Mouse (Mus musculus) CD4-positive, CD25-positive, alpha-beta regulatory T cell, adult 4 months (primary cell): ENCODE data around the gene Lxn. TPM values are rescaled to one million over a fixed set of nuclear protein-coding genes. Genes with fewer than 3 reads are reported as not detected.
A peak's percentile ranks its signal among the peaks of the same experiment; 100 is the strongest.

Source experiments
- ATAC-seq: one replicate; pipeline ENCODE4 v1.8.0; 2017
- polyA plus RNA-seq, 2 experiments: library from polyadenylated mRNA; unstranded; fragments of 100-300 nt; shearing (Covaris generic); gene quantifications; one replicate each; pipeline ENCODE4 v1.2.1; 2017

The Lxn gene
- polyA plus RNA-seq, 2 experiments from 2014 or later: 63.5 to 64.4 TPM

- ATAC-seq: no peak
Measured at GRCm38 (mm10) chr3:67459881-67460280, 3.8 kb downstream of the Lxn start.

DNA sequence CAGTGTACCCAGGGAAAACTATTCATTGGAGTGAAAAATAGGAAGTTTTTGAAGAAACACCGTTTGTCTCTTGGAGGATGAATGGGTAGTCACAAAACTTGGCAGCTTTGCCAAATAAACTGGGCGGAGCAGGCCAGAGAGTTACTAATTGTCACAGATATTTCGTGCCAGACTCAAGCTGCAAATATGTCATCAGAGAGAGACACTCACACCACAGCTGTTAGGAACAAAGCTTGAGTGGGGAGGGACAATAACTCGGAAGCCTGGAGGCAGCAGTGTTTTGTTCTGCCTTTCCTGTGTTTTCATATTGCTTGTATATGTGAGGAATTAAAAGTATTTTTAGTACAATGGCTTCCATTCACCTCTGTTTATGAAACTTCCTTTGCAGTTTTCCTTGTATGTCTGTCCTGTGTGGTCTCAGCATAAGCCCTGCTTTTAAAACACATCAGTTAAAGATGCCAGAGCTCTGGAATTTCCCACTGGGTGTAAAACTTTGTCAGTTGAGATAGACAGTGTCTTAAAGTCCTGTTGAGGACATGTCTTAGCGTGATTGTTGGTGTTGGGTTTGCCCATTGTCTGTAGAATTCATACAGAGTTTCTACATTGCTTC is 13.0 kb downstream of the Lxn start:
- ATAC-seq: no peak

- ATAC-seq: no peak
Measured at GRCm38 (mm10) chr3:67449660-67450059, 14.1 kb downstream of the Lxn start.

DNA sequence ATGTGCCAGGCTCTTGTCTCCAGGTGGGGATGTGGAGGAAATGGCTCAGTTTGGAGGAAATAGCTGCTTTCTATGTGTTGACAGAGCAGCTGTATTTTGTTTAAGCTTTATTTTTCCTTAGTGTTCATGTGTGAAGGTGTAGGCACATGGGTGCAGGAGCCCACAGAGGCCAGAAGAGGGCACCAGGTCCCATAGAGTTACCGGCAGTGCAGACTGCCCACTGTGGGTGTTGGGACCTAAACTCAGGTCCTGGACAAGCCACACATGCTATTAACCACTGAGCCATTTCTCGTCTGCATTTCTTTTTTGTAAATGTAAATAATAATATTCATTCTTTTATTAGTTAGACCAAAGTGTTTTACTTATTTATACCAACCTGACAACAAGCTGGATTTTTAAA is 16.6 kb downstream of the Lxn start:
- ATAC-seq: no peak

GRCm38 (mm10) chr3:67434011-67434410 is 29.7 kb downstream of the Lxn start:
- ATAC-seq: no peak

DNA sequence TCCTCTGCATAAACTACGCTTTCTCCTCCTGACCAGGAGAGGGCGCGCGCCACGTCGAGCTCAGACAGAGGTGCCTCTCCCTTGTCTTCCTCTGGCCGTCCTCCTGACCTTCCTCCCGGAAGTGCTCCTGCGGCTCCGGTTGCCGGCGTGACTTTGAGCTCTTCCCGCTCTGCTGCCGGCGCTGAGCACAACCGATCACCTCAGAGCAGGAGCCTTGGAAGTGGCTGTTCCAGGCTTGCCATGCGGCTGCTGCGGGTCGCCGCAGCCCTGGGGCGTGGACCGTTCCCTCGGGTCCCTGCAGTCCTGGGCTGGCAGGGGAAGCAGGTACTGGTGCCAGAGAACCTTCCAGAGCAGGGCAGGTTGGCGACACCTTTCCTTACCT is 33.7 kb downstream of the Lxn start, which contains the start of gene Gfm1:
TSS of gene Gfm1 (plus strand) at position 98 of the 382 bp plus-strand sequence.
- peak; percentile 98 for ATAC-seq

DNA sequence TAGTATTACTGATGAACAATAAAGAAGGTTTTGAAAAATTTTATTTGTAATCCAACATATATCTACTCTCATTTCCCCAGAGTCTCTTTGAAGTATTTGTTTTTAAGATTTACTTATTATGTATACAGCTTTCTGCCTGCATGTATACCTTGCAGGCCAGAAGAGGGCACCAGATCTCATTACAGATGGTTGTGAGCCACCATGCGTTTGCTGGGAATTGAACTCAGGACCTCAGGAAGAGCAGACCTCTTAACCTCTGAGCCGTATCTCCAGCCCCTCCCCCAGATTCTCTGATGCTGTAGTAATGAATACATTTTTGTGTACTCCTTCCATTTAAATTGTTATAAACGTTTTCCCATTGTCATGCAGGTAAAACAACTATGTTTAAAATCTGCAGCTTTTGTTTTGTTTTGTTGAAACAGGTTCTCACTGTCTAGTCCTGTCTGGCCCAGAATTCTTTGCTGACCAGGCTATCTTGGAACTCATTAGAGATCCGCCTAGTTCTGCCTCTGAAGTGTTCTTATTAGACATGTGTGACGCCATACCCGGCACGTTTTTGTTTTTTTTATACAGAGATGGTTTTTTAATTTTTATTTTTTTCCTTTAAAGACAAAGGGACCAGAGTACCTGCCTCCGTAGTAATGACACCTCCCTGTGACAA is 34.3 kb downstream of the Lxn start:
- no peak for ATAC-seq

Other genes with a start within 250 kb of the Lxn start
- gene Mlf1, start 89.8 kb downstream of the Lxn start, polyA plus RNA-seq: 1 to 10 TPM in 1 of 2 experiments, under 1 TPM in 1; 0.79 to 1.5 TPM
- gene Gm17402, start 88.8 kb downstream of the Lxn start, polyA plus RNA-seq: not detected
- 10 to 100 TPM; 35.1 to 35.3 TPM for gene Gfm1, start 33.8 kb downstream of the Lxn start, polyA plus RNA-seq
- gene Rarres1, start 51.6 kb upstream of the Lxn start, polyA plus RNA-seq: not detected
- 10 to 100 TPM; 30.6 to 33.4 TPM for gene Mfsd1, start 118.8 kb upstream of the Lxn start, polyA plus RNA-seq